Mouse (Mus musculus) CD4-positive helper T cell, adult 2 months (primary cell): ENCODE measurements around the gene Gm14180.
"Not testable (repeated sequence)": the region's sequence is repeated elsewhere in the genome, so short reads cannot be mapped to it uniquely, and the experiment has no call there.

Experiments used
- DNase-seq: peaks from one replicate; pipeline ENCODE4 v3.0.0-alpha.2; 2012; ENCODE audit warnings: low read depth, missing footprints, low spot score

Gene Gm14180

DNA sequence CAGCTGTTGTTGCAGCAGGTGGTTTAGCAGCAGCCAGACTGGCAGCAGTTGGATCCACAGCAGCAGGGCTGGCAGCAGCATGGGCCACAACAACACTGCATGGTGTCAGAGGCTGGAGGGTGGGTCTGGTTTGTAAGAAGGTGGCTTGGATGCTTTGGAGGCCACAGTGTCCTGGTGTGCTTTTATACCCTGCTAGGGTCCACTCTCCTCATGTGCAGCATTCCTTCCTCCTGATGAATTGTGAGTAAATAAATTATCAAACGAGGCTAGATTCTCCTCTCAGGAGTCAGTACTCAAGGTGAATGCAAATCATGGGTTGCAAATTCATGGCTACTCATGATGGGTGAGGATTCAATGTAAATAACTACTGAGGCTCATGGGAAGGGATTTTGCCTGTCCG lies at the start of gene Gm14180:
Gene Gm14180, minus strand, starts transcription at position 101 of the 400 bp plus-strand sequence.
- no peak for DNase-seq

- no peak for DNase-seq
These were observed 46.5 kb upstream of the Gm14180 start, which contains the start of gene Krtap4-8 for GRCm38 (mm10) chr11:99780604-99781003. Gene Krtap4-8, minus strand, starts transcription at chr11:99780704.

- no peak for DNase-seq
These were observed 44.3 kb upstream of the Gm14180 start for GRCm38 (mm10) chr11:99778401-99778800.

GRCm38 (mm10) chr11:99772813-99773212 lies 38.7 kb upstream of the Gm14180 start, which contains the start of gene Gm11595:
Gene Gm11595, minus strand, starts transcription at chr11:99772913.
- DNase-seq = not testable (repeated sequence)

- no peak for DNase-seq
These were observed 34.3 kb upstream of the Gm14180 start for GRCm38 (mm10) chr11:99768410-99768809.

DNA sequence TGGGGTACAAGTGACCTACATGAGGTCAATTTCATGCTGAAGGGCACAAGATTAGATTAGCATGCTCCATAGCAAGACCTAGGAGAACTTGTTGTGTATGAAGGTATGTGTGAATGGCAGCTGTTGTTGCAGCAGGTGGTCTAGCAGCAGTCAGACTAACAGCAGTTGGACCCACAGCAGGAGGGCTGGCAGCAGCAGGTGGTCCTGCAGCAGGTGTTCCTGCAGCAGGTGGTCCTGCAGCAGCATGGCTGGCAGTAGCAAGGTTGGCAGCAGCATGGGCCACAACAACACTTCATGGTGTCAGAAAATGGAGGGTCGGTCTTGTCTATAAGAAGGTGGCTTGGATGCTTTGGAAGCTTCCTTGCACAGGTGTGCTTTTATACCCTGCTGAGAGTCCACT lies 24.8 kb upstream of the Gm14180 start:
- DNase-seq = no peak

- no peak for DNase-seq
These were observed 9.9 kb upstream of the Gm14180 start for GRCm38 (mm10) chr11:99743985-99744384.

DNA sequence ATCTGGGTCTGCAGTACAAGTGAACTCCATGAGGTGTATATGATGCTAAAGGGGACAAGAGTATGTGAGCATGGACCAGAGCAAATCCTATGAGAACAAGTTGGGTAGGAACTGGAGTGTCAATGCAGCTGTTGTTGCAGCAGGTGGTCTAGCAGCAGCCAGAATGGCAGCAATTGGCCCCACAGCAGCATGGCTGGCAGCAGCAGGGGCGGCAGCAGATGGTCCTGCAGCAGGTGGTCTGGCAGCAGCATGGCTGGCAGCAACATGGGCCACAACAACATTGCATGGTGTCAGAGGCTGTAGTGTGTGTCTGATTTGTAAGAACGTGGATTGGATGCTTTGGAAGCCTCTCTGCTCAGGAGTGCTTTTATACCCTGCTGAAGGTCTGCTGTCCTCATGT lies 10.0 kb downstream of the Gm14180 start:
- no peak for DNase-seq

- DNase-seq = no peak
These were observed 15.3 kb downstream of the Gm14180 start for GRCm38 (mm10) chr11:99718759-99719158.

- DNase-seq = no peak
These were observed 43.6 kb downstream of the Gm14180 start, which contains the start of gene Gm14190 for GRCm38 (mm10) chr11:99690463-99690862. Gene Gm14190, minus strand, starts transcription at chr11:99690740.

DNA sequence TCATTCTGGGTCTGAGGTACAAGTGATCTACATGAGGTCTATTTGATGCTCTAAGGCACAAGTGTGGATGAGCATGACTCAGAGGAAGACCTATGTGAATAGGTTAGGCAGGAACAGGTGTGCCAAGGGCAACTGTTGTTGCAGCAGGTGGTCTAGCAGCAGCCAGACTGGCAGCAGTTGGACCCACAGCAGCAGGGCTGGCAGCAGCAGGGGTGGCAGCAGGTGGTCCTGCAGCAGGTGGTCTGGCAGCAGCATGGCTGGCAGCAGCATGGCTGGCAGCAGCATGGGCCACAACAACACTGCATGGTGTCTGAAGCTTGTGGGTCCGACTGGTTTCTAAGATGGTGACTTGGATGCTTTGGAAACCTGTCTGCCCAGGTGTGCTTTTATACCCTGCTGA lies 48.9 kb downstream of the Gm14180 start:
- not testable (repeated sequence) for DNase-seq
